Mouse (Mus musculus) lung, embryonic 16.5 days (tissue): ENCODE results near the gene Phtf2. TPM values are rescaled to one million over a fixed set of nuclear protein-coding genes. Genes with fewer than 3 reads are reported as not detected.
A peak's percentile ranks its signal among the peaks of the same experiment; 100 is the strongest.

Experiments
- ATAC-seq: fragments of 200-750 bp; cut with Nextera tagmentation; 2 replicates; pipeline ENCODE4 v1.8.0; 2017; ENCODE audit warnings: low read depth, mild to moderate bottlenecking, moderate library complexity
- H3K27ac ChIP-seq: fragments of 300-500 bp; sonication (generic); 2 replicates; pipeline ENCODE4 v1.5.1; 2014; ENCODE audit warnings: mild to moderate bottlenecking, control low read depth, low read length
- H3K27me3 ChIP-seq: fragments of 300-500 bp; sonication (generic); 2 replicates; pipeline ENCODE4 v1.6.1; 2014; ENCODE audit warnings: low read depth, low read length, mixed read lengths; ENCODE audit not compliant: control insufficient read depth, insufficient read depth
- H3K36me3 ChIP-seq: fragments of 300-500 bp; sonication (generic); 2 replicates; pipeline ENCODE4 v1.6.1; 2014; ENCODE audit warnings: low read length; ENCODE audit not compliant: control insufficient read depth, insufficient read depth
- H3K4me1 ChIP-seq: fragments of 300-500 bp; sonication (generic); replicated peaks from 2 replicates; pipeline ENCODE4 v1.6.1; 2014; ENCODE audit warnings: low read length, mixed read lengths; ENCODE audit not compliant: control insufficient read depth, insufficient read depth
- H3K4me2 ChIP-seq: fragments of 300-500 bp; sonication (generic); 2 replicates; pipeline ENCODE4 v1.6.1; 2014; ENCODE audit warnings: low read depth, low read length, control low read depth
- H3K4me3 ChIP-seq: fragments of 300-500 bp; sonication (generic); 2 replicates; pipeline ENCODE4 v1.5.1; 2014; ENCODE audit warnings: mild to moderate bottlenecking, low read length, control low read depth
- H3K9ac ChIP-seq: fragments of 300-500 bp; sonication (generic); 2 replicates; pipeline ENCODE4 v1.6.1; 2014; ENCODE audit warnings: low read length, control low read depth
- H3K9me3 ChIP-seq: fragments of 300-500 bp; sonication (generic); 2 replicates; pipeline ENCODE4 v1.6.1; 2016; ENCODE audit warnings: low read length; ENCODE audit not compliant: control insufficient read depth
- WGBS: fragments of 180-500 bp; shearing (Covaris S2); extraction: QIAGEN DNeasy Blood & Tissue Kit; methylation state at CpG from one replicate; pipeline ENCODE4 v1.1.7; 2014; 5-methylcytosine and 5-hydroxymethylcytosine counted together
- polyA plus RNA-seq: library from polyadenylated mRNA; unstranded; fragments of >200 nt; fragmentation: Nextera tagmentation; extraction: Ambion mirVana; gene quantifications from 2 replicates; pipeline ENCODE4 v1.2.1, GENCODE M21; 2015

The Phtf2 gene
- polyA plus RNA-seq, 1 experiment from 2014 or later: 9.3 TPM

- peaks cover 3% of the 10 kb centered on the region; the same call in 1 of the 2 replicates for H3K4me1 ChIP-seq
- H3K27me3 ChIP-seq: no peaks in the 10 kb centered on the region
- no peak overlapping the region for H3K4me3 ChIP-seq
- no peak overlapping the region for H3K9ac ChIP-seq
- no peaks in the 10 kb centered on the region for H3K9me3 ChIP-seq
- no peaks in the 10 kb centered on the region for H3K36me3 ChIP-seq
- 72% methylated on average over 12 of the region's 12 CpGs for WGBS
- ATAC-seq: peak; percentile 70
- H3K27ac ChIP-seq: no peak overlapping the region; the same call in 1 of the 2 replicates
- no peak overlapping the region for H3K4me2 ChIP-seq
Measured at GRCm38 (mm10) chr5:20760368-20761162, 121.4 kb downstream of the Phtf2 start.

- Histone ChIP-seq H3K9ac (no peak overlapping the region), H3K36me3 (no peaks in the 10 kb centered on the region), H3K4me1 (peaks cover 3% of the 10 kb centered on the region; the same call in 1 of the 2 replicates), H3K4me3 (no peak overlapping the region), H3K27me3 (no peaks in the 10 kb centered on the region), H3K4me2 (no peak overlapping the region), H3K27ac (no peak overlapping the region), H3K9me3 (no peaks in the 10 kb centered on the region)
- ATAC-seq: no peak
- 59% methylated on average over 5 of the region's 5 CpGs for WGBS
Measured at GRCm38 (mm10) chr5:20759771-20760170, 122.2 kb downstream of the Phtf2 start.

GRCm38 (mm10) chr5:20753963-20754362 is 128.0 kb downstream of the Phtf2 start:
- no peak overlapping the region for H3K27ac ChIP-seq
- H3K9me3 ChIP-seq: no peaks in the 10 kb centered on the region
- no peaks in the 10 kb centered on the region for H3K36me3 ChIP-seq
- H3K4me2 ChIP-seq: no peak overlapping the region
- 85% methylated on average over 5 of the region's 5 CpGs for WGBS
- H3K4me1 ChIP-seq: 0 out of 2 replicates have a peak, but pooled peaks cover 2% of the 10 kb centered on the region
- no peak overlapping the region for H3K9ac ChIP-seq
- no peak for ATAC-seq
- H3K27me3 ChIP-seq: no peaks in the 10 kb centered on the region
- no peak overlapping the region for H3K4me3 ChIP-seq

- no peaks in the 10 kb centered on the region for H3K27me3 ChIP-seq
- H3K27ac ChIP-seq: 0 out of 2 replicates have a peak overlapping the region, but pooled peaks have one; percentile 10
- 0 out of 2 replicates have a peak, but pooled peaks cover 2% of the 10 kb centered on the region for H3K4me1 ChIP-seq
- no peak overlapping the region for H3K4me2 ChIP-seq
- ATAC-seq: peak; percentile 60; the same call in 1 of the 2 replicates
- no peaks in the 10 kb centered on the region for H3K36me3 ChIP-seq
- no peaks in the 10 kb centered on the region for H3K9me3 ChIP-seq
- WGBS: 15% methylated on average over 2 of the region's 2 CpGs
- H3K4me3 ChIP-seq: no peak overlapping the region
- H3K9ac ChIP-seq: no peak overlapping the region
Measured at GRCm38 (mm10) chr5:20753096-20753495, 128.8 kb downstream of the Phtf2 start.

- H3K9me3 ChIP-seq: no peaks in the 10 kb centered on the region
- no peak overlapping the region for H3K4me3 ChIP-seq
- H3K27me3 ChIP-seq: no peaks in the 10 kb centered on the region
- peak; percentile 64; the same call in 1 of the 2 replicates for ATAC-seq
- no peak overlapping the region for H3K4me2 ChIP-seq
- 0 out of 2 replicates have a peak, but pooled peaks cover 2% of the 10 kb centered on the region for H3K4me1 ChIP-seq
- 40% methylated on average over 7 of the region's 7 CpGs for WGBS
- peak overlapping the region; percentile 43; the same call in 1 of the 2 replicates for H3K27ac ChIP-seq
- no peaks in the 10 kb centered on the region for H3K36me3 ChIP-seq
- H3K9ac ChIP-seq: no peak overlapping the region
Measured at GRCm38 (mm10) chr5:20751696-20752095, 130.2 kb downstream of the Phtf2 start.

GRCm38 (mm10) chr5:20751000-20751399 is 130.9 kb downstream of the Phtf2 start:
- 78% methylated on average over 7 of the region's 7 CpGs for WGBS
- no peaks in the 10 kb centered on the region for H3K27me3 ChIP-seq
- no peak overlapping the region for H3K4me2 ChIP-seq
- 0 out of 2 replicates have a peak, but pooled peaks cover 2% of the 10 kb centered on the region for H3K4me1 ChIP-seq
- no peak overlapping the region for H3K9ac ChIP-seq
- no peaks in the 10 kb centered on the region for H3K36me3 ChIP-seq
- no peak for ATAC-seq
- H3K27ac ChIP-seq: no peak overlapping the region
- no peaks in the 10 kb centered on the region for H3K9me3 ChIP-seq
- no peak overlapping the region for H3K4me3 ChIP-seq

GRCm38 (mm10) chr5:20749535-20749934 is 132.4 kb downstream of the Phtf2 start:
- Histone ChIP-seq H3K36me3 (no peaks in the 10 kb centered on the region), H3K4me3 (no peak overlapping the region), H3K27me3 (no peaks in the 10 kb centered on the region), H3K9me3 (no peaks in the 10 kb centered on the region), H3K4me1 (0 out of 2 replicates have a peak, but pooled peaks cover 2% of the 10 kb centered on the region), H3K27ac (no peak overlapping the region), H3K9ac (no peak overlapping the region), H3K4me2 (no peak overlapping the region)
- 85% methylated on average over 3 of the region's 3 CpGs for WGBS
- no peak for ATAC-seq

- no peaks in the 10 kb centered on the region for H3K36me3 ChIP-seq
- 85% methylated on average over 8 of the region's 8 CpGs for WGBS
Measured at GRCm38 (mm10) chr5:20748856-20749255, 133.1 kb downstream of the Phtf2 start.

GRCm38 (mm10) chr5:20748142-20748541 is 133.8 kb downstream of the Phtf2 start:
- ATAC-seq: no peak
- Histone ChIP-seq H3K36me3 (no peaks in the 10 kb centered on the region), H3K4me3 (no peak overlapping the region), H3K27ac (no peak overlapping the region), H3K9me3 (no peaks in the 10 kb centered on the region), H3K9ac (no peak overlapping the region), H3K4me1 (0 out of 2 replicates have a peak, but pooled peaks cover under 1% of the 10 kb centered on the region), H3K27me3 (no peaks in the 10 kb centered on the region), H3K4me2 (no peak overlapping the region)
- WGBS: 87% methylated on average over 4 of the region's 4 CpGs

More at GRCm38 (mm10) chr5:20748856-20749255, 133.1 kb downstream of the Phtf2 start:
- Histone ChIP-seq H3K27ac (no peak overlapping the region), H3K4me3 (no peak overlapping the region), H3K27me3 (no peaks in the 10 kb centered on the region), H3K4me1 (0 out of 2 replicates have a peak, but pooled peaks cover 2% of the 10 kb centered on the region), H3K9ac (no peak overlapping the region), H3K4me2 (no peak overlapping the region), H3K9me3 (no peaks in the 10 kb centered on the region)
- ATAC-seq: no peak
